Mouse (Mus musculus) limb, embryonic 12.5 days (tissue): ENCODE results near the gene Tspan8. TPM values are rescaled to one million over a fixed set of nuclear protein-coding genes. Genes with fewer than 3 reads are reported as not detected.

Source experiments
- polyA plus RNA-seq: library from polyadenylated mRNA; unstranded; fragments of >200 nt; fragmentation: Nextera tagmentation; extraction: Ambion mirVana; gene quantifications from 2 replicates; pipeline ENCODE4 v1.2.1, GENCODE M21; 2016

Gene Tspan8
- polyA plus RNA-seq, 1 experiment from 2014 or later = 1.1 TPM

Other genes starting within 250 kb of the Tspan8 start
- not detected in 2 replicates for gene A930009A15Rik, start 246.8 kb upstream of the Tspan8 start, polyA plus RNA-seq
- 6.6 and 8.9 TPM in 2 replicates for gene Lgr5, start 229.1 kb upstream of the Tspan8 start, polyA plus RNA-seq
- gene Ptprr, start 201.4 kb downstream of the Tspan8 start, polyA plus RNA-seq = 0.22 and 0.92 TPM in 2 replicates